Mouse (Mus musculus) heart, postnatal 14 days (tissue): Measurements from ENCODE around the gene Tmem179b. TPM values are rescaled to one million over a fixed set of nuclear protein-coding genes. Genes with fewer than 3 reads are reported as not detected.

Experiments used
- DNase-seq, 2 experiments: peaks; one replicate each; pipeline ENCODE4 v3.0.0; 2021 to 2022
- intact Hi-C: fragments of 180-260 bp; cut with DNase I; formaldehyde crosslinking; loops from one replicate; pipeline ENCODE4 v1.15.1; 2025
- total RNA-seq, 2 experiments: library from RNA; stranded (reverse); gene quantifications; 2 replicates each; pipeline ENCODE4 v1.2.3; 2021

The Tmem179b gene
- total RNA-seq, 2 experiments from 2014 or later = 15.7 to 17.9 TPM

DNA sequence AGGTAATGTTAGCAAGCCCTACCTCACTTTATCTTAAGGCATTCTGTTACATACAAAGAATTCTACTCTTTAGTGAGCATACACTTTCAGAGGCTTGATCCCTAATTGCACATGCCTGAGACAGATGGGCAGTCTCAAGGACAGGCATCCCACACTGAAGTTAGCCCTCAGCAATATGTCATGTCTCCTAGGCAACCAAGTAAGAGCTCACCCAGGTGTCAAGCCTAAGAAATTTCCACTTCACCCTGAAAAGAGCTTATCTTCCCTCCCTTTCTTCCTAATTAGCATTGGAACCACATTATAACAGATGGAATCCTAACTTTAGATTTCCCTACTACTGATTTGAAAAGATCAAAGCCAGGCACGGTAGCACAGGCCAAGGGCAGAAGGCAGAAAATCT, 14.9 kb upstream of the Tmem179b start:
- intact Hi-C loops = no loop called here
- DNase-seq = no peak

DNA sequence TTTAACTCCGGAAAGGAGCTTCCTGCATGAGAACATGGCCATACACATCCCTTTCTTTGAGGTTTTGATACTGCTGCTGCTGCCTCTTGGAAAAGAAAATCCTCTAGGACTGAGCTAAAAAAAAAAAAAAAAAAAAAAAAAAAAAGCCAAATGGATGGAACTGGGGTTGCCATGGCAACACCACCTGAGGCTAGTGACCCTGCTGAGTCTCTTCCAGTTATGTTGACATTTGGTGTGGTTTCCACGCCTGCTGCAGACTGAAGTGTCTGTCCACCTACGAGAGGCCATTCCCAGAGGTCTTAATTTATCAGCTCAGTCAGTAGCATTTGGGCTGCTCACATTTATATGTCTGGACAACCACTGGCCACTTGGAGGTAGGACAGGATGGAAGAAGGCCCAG, 14.3 kb upstream of the Tmem179b start:
- intact Hi-C loops = no loop called here

DNA sequence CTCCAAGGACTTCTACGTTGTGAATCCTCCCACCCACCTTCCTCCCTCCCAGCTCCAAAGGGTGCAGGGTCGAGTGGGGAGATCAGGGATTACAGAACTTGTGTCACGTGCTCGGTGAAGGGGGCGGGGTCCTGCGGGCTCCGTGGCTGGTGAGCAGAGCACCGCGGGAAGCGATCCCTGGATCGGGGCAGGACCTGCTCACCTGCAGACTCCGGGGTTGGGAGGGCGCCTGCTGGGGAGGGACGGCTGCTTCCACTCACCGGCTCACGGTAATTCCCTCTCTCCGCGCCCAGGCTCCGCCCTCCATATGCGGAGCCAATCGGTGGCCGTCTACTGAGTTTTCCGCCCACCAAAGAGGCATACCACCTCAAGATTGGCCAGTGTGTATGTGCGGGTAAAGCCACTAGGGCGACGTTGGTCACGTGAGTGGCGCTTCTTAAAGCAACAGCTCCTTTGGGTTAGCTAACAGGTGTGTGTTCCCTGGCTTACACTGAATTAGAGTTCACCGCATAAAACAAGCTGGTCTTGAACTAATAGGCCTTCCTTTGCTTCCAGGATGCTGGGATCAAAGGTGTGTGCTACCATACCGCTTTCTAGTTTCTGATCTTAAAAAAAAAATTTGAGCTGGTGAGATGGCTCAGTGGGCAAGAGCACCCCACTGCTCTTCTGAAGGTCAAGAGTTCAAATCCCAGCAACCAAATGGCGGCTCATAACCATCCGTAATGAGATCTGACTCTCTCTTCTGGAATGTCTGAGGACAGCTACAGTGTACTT, 11.9 kb upstream of the Tmem179b start, which contains the start of gene Taf6l:
TSS of gene Taf6l (minus strand) at position 410 of the 774 bp plus-strand sequence.
- DNase-seq = peak; percentile 85 to 91
- intact Hi-C loops = no loop called here

More for the DNA sequence above, 14.3 kb upstream of the Tmem179b start:
- no peak for DNase-seq

DNA sequence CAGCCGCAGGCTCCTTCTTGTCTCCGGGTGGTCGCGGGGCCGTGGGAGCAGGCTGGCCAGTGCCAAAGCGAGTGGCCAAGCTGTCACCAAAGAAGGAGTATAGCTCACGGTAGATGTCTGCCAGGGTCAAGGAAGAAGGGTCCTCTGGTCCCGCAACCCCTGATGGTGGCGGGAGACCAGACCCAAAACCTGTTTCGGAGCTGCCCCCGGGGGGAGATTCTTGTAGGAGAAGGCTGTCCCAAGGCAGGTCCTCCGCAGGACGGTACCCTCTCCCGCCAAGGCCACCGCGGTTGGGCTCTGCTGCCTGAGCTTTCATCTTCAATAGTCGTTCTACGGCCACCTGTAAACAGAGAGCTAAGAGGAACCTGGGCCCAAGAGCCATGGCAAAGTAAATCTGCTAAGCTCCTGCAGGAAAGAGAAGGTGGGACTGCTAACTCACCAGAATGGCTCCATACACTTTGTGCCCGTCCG, 719 bp upstream of the Tmem179b start:
- DNase-seq = no peak
- intact Hi-C loops = loop anchor here (5.0 kb wide), 1 partner anchor 42 kb away; the partner anchor contains the start of gene Ttc9c

DNA sequence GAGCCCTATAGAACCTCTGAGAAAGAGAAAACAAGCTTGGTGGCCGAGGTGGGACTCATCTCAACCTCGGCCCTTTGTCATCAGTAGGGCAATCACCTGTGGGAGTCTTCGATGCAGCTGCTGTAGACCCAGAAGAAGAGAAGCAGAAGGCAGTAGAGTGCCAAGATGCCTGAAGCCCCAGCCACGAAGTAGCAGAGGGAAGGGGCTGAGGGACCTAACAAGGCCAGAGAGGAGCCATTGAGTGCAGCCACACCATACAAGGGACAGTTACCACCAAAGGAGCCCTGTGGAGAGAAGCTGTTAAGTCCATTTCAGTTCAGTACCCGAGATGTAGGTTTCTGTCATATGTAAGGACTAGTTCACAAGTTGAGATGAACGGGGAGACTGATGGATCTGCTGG, 858 bp downstream of the Tmem179b start:
- DNase-seq = no peak
- intact Hi-C loops = loop anchor here (5.0 kb wide), 1 partner anchor 44 kb away; the partner anchor contains the start of gene Ttc9c

DNA sequence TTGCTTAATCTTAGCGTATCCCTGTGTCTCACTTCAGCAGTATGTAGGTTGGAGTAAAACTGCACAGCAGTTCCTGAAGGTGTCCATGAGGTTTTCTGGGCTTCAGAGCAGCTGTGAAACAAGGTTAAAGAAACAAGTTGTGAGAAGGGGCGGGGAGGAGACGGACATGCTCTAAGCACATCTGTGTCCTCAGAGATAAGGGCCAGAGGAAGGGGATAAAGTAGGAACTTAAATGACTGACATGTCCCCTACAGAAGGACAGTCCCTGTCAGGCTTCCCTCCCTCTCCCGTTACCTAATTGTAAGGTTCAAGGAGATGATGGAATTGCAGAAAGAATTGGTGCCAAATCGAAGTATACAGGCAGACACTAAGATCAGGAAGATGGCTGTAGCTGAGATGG, 1.3 kb downstream of the Tmem179b start:
- DNase-seq = no peak
- intact Hi-C loops = loop anchor here (5.0 kb wide), 1 partner anchor 44 kb away; the partner anchor contains the start of gene Ttc9c

GRCm38 (mm10) chr19:8770567-8771270, 3.5 kb downstream of the Tmem179b start, which contains the start of gene Tmem223:
Tmem223 (plus strand) TSS chr19:8770996.
- intact Hi-C loops = loop anchor here (5.0 kb wide), 1 partner anchor 47 kb away; the partner anchor contains the start of gene Ttc9c
- peak; percentile 83 to 88 for DNase-seq

DNA sequence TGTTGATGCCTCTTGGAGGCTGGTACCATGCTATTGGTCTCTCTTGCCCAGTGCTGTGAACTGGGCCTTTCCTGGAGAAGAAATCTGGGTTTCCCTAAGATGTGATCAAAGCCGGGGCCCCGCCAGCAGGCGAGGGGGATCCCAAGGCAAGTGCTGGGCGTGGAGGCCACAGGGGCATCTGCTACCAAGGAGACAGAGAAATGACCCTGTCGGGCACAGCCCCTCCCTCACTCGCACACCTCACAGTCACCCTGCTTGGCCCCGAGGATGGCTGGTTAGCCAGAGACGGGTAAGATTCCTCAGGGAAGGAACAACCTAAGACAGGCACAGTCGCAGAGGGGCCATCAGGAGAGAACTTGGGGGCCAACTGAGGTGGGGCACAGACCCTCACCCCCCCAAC, 8.7 kb downstream of the Tmem179b start:
- no peak for DNase-seq
- intact Hi-C loops = no loop called here

GRCm38 (mm10) chr19:8763276-8763675, 11.0 kb downstream of the Tmem179b start:
- intact Hi-C loops = no loop called here
- DNase-seq = no peak

DNA sequence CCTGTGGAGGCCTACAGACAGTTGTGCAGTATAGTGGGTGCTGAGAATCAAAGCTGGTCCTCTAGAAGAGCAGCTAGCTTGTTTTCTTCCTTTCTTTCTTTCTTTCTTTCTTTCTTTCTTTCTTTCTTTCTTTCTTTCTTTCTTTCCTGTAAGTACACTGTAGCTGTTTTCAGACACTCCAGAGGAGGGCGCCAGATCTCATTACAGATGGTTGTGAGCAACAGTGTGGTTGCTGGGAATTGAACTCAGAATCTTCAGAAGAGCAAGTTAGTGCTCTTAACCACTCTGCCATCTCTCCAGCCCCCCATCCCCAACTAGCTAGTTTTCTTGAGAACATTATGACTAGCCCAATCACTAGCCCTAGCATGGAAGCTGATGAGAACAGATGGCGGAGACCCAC, 13.5 kb downstream of the Tmem179b start:
- intact Hi-C loops = no loop called here
- no peak for DNase-seq

DNA sequence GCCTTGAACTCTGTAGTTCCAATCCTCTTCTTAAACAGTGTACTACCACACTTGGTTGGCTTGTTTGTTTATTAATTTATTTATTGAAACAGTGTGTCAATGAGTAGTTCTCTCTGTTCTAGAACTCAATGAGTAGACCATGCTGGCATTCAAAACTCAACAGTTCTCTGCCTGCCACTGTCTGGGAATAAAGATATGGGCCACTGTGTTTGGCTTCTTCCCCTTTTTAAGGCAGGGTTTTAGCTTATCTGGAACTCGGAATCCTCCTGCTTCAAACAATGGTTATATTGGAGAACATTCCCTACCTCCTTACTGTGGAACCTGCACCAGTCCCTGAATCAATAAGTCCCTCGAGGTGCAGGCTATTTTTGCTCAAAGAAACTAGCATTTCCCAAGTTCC, 15.4 kb downstream of the Tmem179b start:
- intact Hi-C loops = no loop called here
- no peak for DNase-seq

GRCm38 (mm10) chr19:8757471-8757998, 16.7 kb downstream of the Tmem179b start:
- intact Hi-C loops = no loop called here
- DNase-seq = no peak

GRCm38 (mm10) chr19:8756635-8757387, 17.5 kb downstream of the Tmem179b start, which contains the start of gene Nxf1:
Nxf1 (plus strand) TSS chr19:8757073.
- intact Hi-C loops = no loop called here

GRCm38 (mm10) chr19:8755652-8756051, 18.6 kb downstream of the Tmem179b start:
- intact Hi-C loops = no loop called here

More at GRCm38 (mm10) chr19:8756635-8757387, 17.5 kb downstream of the Tmem179b start, which contains the start of gene Nxf1:
- DNase-seq = peak; percentile 96

DNA sequence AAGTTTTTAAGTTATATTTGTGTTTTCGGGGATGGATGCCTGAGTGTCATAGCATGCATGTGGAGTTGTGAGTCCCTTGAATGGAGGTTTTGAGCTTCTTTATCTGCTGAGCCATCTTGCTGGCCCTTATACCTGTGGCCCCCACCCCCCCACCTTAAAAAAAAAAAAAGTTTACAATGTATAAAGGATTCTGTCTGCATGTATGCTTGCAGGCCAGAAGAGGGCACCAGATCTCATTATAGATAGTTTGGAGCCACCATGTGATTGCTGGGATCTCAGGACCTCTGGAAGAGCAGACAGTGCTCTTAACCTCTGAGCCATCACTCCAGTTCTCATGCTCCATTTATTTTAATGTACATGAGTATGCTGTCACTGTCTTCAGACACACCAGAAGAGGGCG, 26.9 kb downstream of the Tmem179b start:
- intact Hi-C loops = no loop called here
- DNase-seq = no peak

More at GRCm38 (mm10) chr19:8755652-8756051, 18.6 kb downstream of the Tmem179b start:
- DNase-seq = no peak

- no peak for DNase-seq
- intact Hi-C loops = no loop called here
These were observed 28.9 kb downstream of the Tmem179b start for GRCm38 (mm10) chr19:8745382-8745781.

DNA sequence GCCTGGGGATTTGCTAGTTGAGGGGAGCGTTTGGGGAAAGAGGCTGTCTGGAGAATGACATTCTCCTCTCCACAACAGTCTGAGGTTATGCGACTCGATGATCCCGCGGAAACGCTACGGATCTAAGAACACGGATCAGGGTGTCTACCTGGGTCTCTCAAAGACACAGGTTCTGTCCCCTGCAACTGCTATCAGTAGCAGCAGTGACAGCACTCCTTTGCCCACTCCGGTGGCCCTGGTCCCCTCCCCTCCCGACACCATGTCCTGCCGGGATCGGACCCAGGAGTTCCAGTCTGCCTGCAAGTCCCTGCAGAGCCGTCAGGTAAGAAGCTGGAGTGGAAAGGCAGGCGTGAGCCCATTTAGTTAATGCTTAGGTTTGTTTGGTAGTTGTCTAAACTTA, 32.1 kb downstream of the Tmem179b start:
- no peak for DNase-seq
- intact Hi-C loops = loop anchor here (5.0 kb wide), 1 partner anchor 60 kb away; the partner anchor contains the start of gene Zbtb3

GRCm38 (mm10) chr19:8741243-8741869, 32.9 kb downstream of the Tmem179b start, which contains the start of gene Stx5a:
Stx5a (plus strand) TSS chr19:8741413.
- intact Hi-C loops = loop anchor here (5.0 kb wide), 1 partner anchor 61 kb away; the partner anchor contains the start of gene Zbtb3
- peak; percentile 93 for DNase-seq

- DNase-seq = no peak
- intact Hi-C loops = loop anchor here (5.0 kb wide), 1 partner anchor 62 kb away; the partner anchor contains the start of gene Zbtb3
These were observed 33.7 kb downstream of the Tmem179b start, which contains the start of gene 1700092M07Rik for GRCm38 (mm10) chr19:8740603-8741002. 1700092M07Rik (plus strand) TSS chr19:8740718.
